Mouse (Mus musculus) CH12.LX (cell line): Measurements from ENCODE around the gene Gse1.

Experiments
- CHD2 ChIP-seq: IDR thresholded peaks from 2 replicates; pipeline ENCODE4 v1.6.1; 2011; ENCODE audit warnings: low read length, improper control_type of control experiment
- CTCF ChIP-seq, 2 experiments: IDR thresholded peaks in 1 of 2; conservative IDR thresholded peaks in 1 of 2; 2 replicates each; pipeline ENCODE4 v1.5.1; 2011 to 2012; ENCODE audit warnings: low read depth in 2 of 2, low read length in 2 of 2, improper control_type of control experiment in 1 of 2, inconsistent platforms in 1 of 2, mild to moderate bottlenecking in 1 of 2, moderate library complexity in 1 of 2
- UBTF ChIP-seq: IDR thresholded peaks from 2 replicates; pipeline ENCODE4 v1.6.1; 2012; ENCODE audit warnings: low read depth, mild to moderate bottlenecking, inconsistent platforms, low read length, improper control_type of control experiment, moderate library complexity
- USF2 ChIP-seq: conservative IDR thresholded peaks from 2 replicates; pipeline ENCODE4 v1.6.1; 2011; ENCODE audit warnings: low read depth, low read length, improper control_type of control experiment
- ZKSCAN1 ChIP-seq: IDR thresholded peaks from 2 replicates; pipeline ENCODE4 v1.6.1; 2012; ENCODE audit warnings: low read depth, inconsistent platforms, low read length, improper control_type of control experiment, borderline replicate concordance

- TF ChIP-seq USF2 (no peak), CHD2 (no peak), CTCF (conservative IDR thresholded peaks at IDR 0.05 in 1 of 2, IDR thresholded peaks at IDR 0.05 in 1 of 2; ENCODE audit: low read depth in 2 of 2, low read length in 2 of 2) (no peak), UBTF (no peak), ZKSCAN1 (no peak)
Measured at GRCm38 (mm10) chr8:120492881-120493220, 264.6 kb downstream of the Gse1 start.
